Mouse (Mus musculus): ENCODE results near the gene Camk1d. TPM values are rescaled to one million over a fixed set of nuclear protein-coding genes. Genes with fewer than 3 reads are reported as not detected.
"Not testable (repeated sequence)": the region's sequence is repeated elsewhere in the genome, so short reads cannot be mapped to it uniquely, and the experiment has no call there.

Gene Camk1d
- total and polyA plus RNA-seq, 2 experiments from 2014 or later: 7.2 to 16.6 TPM

- Histone ChIP-seq H3K9ac (replicated peaks; ENCODE audit: low read length) (no peak overlapping the region), H3K27me3 (ENCODE audit: insufficient read depth, low read length) (no peaks in the 10 kb centered on the region), H3K4me1 (ENCODE audit: insufficient read depth, low read length) (no peaks in the 10 kb centered on the region), H3K36me3 (ENCODE audit: insufficient read depth, low read length) (no peaks in the 10 kb centered on the region), H3K27ac (no peak overlapping the region), H3K4me3 (ENCODE audit: low read length) (no peak overlapping the region), H3K4me2 (ENCODE audit: low read depth, low read length) (no peak overlapping the region), H3K9me3 (ENCODE audit: low read length) (no peaks in the 10 kb centered on the region)
- 91% methylated on average over 4 of the region's 4 CpGs for WGBS
- DNase-seq (ENCODE audit: low spot score) (no peak), ATAC-seq (no peak)
- no peak for TF ChIP-seq CTCF (IDR thresholded peaks at IDR 0.05; ENCODE audit: low read depth)
These were observed 165.4 kb downstream of the Camk1d start for GRCm38 (mm10) chr2:5548872-5549271.

- H3K4me3 ChIP-seq (ENCODE audit: low read length): no peak overlapping the region
- H3K9ac ChIP-seq (replicated peaks; ENCODE audit: low read length): no peak overlapping the region
- no peaks in the 10 kb centered on the region for H3K27me3 ChIP-seq (ENCODE audit: insufficient read depth, low read length)
- no peaks in the 10 kb centered on the region for H3K36me3 ChIP-seq (ENCODE audit: insufficient read depth, low read length)
- no peak for DNase-seq (ENCODE audit: low spot score)
- no peak overlapping the region for H3K4me2 ChIP-seq (ENCODE audit: low read depth, low read length)
- TF ChIP-seq CTCF (IDR thresholded peaks at IDR 0.05; ENCODE audit: low read depth): no peak
- no peaks in the 10 kb centered on the region for H3K9me3 ChIP-seq (ENCODE audit: low read length)
- 54% methylated on average over 3 of the region's 3 CpGs for WGBS
- H3K4me1 ChIP-seq (ENCODE audit: insufficient read depth, low read length): no peaks in the 10 kb centered on the region
- no peak for ATAC-seq
- H3K27ac ChIP-seq: no peak overlapping the region
These were observed 173.4 kb downstream of the Camk1d start for GRCm38 (mm10) chr2:5540870-5541269.

GRCm38 (mm10) chr2:5539894-5540293, 174.4 kb downstream of the Camk1d start:
- H3K4me3 ChIP-seq (ENCODE audit: low read length); H3K4me1 ChIP-seq (ENCODE audit: insufficient read depth, low read length); ATAC-seq; H3K9ac ChIP-seq (replicated peaks; ENCODE audit: low read length); H3K9me3 ChIP-seq (ENCODE audit: low read length); DNase-seq (ENCODE audit: low spot score); H3K4me2 ChIP-seq (ENCODE audit: low read depth, low read length); H3K36me3 ChIP-seq (ENCODE audit: insufficient read depth, low read length); H3K27ac ChIP-seq; H3K27me3 ChIP-seq (ENCODE audit: insufficient read depth, low read length): not testable (repeated sequence)
- WGBS: 57% methylated on average over 3 of the region's 3 CpGs

GRCm38 (mm10) chr2:5533868-5534267, 180.4 kb downstream of the Camk1d start:
- Histone ChIP-seq H3K4me1 (ENCODE audit: insufficient read depth, low read length) (no peaks in the 10 kb centered on the region), H3K27me3 (ENCODE audit: insufficient read depth, low read length) (no peaks in the 10 kb centered on the region), H3K9ac (replicated peaks; ENCODE audit: low read length) (no peak overlapping the region), H3K36me3 (ENCODE audit: insufficient read depth, low read length) (no peaks in the 10 kb centered on the region), H3K9me3 (ENCODE audit: low read length) (no peaks in the 10 kb centered on the region), H3K4me2 (ENCODE audit: low read depth, low read length) (no peak overlapping the region), H3K4me3 (ENCODE audit: low read length) (no peak overlapping the region), H3K27ac (no peak overlapping the region)
- DNase-seq (ENCODE audit: low spot score) (no peak), ATAC-seq (no peak)
- 30% methylated on average over 2 of the region's 2 CpGs for WGBS
- no peak for TF ChIP-seq CTCF (IDR thresholded peaks at IDR 0.05; ENCODE audit: low read depth)

- no peak for TF ChIP-seq CTCF (IDR thresholded peaks at IDR 0.05; ENCODE audit: low read depth)
- H3K9me3 ChIP-seq (ENCODE audit: low read length): no peaks in the 10 kb centered on the region
- no peaks in the 10 kb centered on the region for H3K27me3 ChIP-seq (ENCODE audit: insufficient read depth, low read length)
- H3K9ac ChIP-seq (replicated peaks; ENCODE audit: low read length): no peak overlapping the region
- H3K36me3 ChIP-seq (ENCODE audit: insufficient read depth, low read length): no peaks in the 10 kb centered on the region
- WGBS: 55% methylated on average over 2 of the region's 2 CpGs
- no peak for ATAC-seq
- H3K4me1 ChIP-seq (ENCODE audit: insufficient read depth, low read length): no peaks in the 10 kb centered on the region
- H3K4me3 ChIP-seq (ENCODE audit: low read length): no peak overlapping the region
- no peak overlapping the region for H3K4me2 ChIP-seq (ENCODE audit: low read depth, low read length)
- H3K27ac ChIP-seq: no peak overlapping the region
- peak; percentile 66 for DNase-seq (ENCODE audit: low spot score)
These were observed 184.3 kb downstream of the Camk1d start for GRCm38 (mm10) chr2:5529992-5530391.

- ATAC-seq: no peak
- H3K36me3 ChIP-seq (ENCODE audit: insufficient read depth, low read length): no peaks in the 10 kb centered on the region
- DNase-seq (ENCODE audit: low spot score): peak; percentile 43
These were observed 195.1 kb downstream of the Camk1d start for GRCm38 (mm10) chr2:5519221-5519669.

GRCm38 (mm10) chr2:5515106-5515505, 199.2 kb downstream of the Camk1d start:
- Histone ChIP-seq H3K27ac (no peak overlapping the region), H3K4me3 (ENCODE audit: low read length) (no peak overlapping the region), H3K27me3 (ENCODE audit: insufficient read depth, low read length) (no peaks in the 10 kb centered on the region), H3K4me1 (ENCODE audit: insufficient read depth, low read length) (peaks cover 3% of the 10 kb centered on the region), H3K9ac (replicated peaks; ENCODE audit: low read length) (no peak overlapping the region), H3K9me3 (ENCODE audit: low read length) (no peaks in the 10 kb centered on the region), H3K36me3 (ENCODE audit: insufficient read depth, low read length) (no peaks in the 10 kb centered on the region), H3K4me2 (ENCODE audit: low read depth, low read length) (no peak overlapping the region)
- DNase-seq (ENCODE audit: low spot score) (no peak), ATAC-seq (no peak)
- 76% methylated on average over 2 of the region's 2 CpGs for WGBS
- no peak for TF ChIP-seq CTCF (IDR thresholded peaks at IDR 0.05; ENCODE audit: low read depth)

More at GRCm38 (mm10) chr2:5519221-5519669, 195.1 kb downstream of the Camk1d start:
- no peak for TF ChIP-seq CTCF (IDR thresholded peaks at IDR 0.05; ENCODE audit: low read depth)
- no peak overlapping the region for H3K4me3 ChIP-seq (ENCODE audit: low read length)
- no peak overlapping the region for H3K4me2 ChIP-seq (ENCODE audit: low read depth, low read length)
- H3K9ac ChIP-seq (replicated peaks; ENCODE audit: low read length): no peak overlapping the region
- 34% methylated on average over 8 of the region's 8 CpGs for WGBS
- H3K27ac ChIP-seq: no peak overlapping the region
- H3K9me3 ChIP-seq (ENCODE audit: low read length): no peaks in the 10 kb centered on the region
- H3K27me3 ChIP-seq (ENCODE audit: insufficient read depth, low read length): no peaks in the 10 kb centered on the region
- no peaks in the 10 kb centered on the region; the same call in 1 of the 2 replicates for H3K4me1 ChIP-seq (ENCODE audit: insufficient read depth, low read length)

Measured in hindbrain, postnatal 0 days (tissue).